Mouse (Mus musculus): ENCODE data around the gene Palm3. TPM values are rescaled to one million over a fixed set of nuclear protein-coding genes. Genes with fewer than 3 reads are reported as not detected.

Palm3 gene
- 0.06 and 0.27 TPM in 2 replicates for polyA plus RNA-seq (2015; fragmentation: Nextera tagmentation; extraction: Ambion mirVana)

DNA sequence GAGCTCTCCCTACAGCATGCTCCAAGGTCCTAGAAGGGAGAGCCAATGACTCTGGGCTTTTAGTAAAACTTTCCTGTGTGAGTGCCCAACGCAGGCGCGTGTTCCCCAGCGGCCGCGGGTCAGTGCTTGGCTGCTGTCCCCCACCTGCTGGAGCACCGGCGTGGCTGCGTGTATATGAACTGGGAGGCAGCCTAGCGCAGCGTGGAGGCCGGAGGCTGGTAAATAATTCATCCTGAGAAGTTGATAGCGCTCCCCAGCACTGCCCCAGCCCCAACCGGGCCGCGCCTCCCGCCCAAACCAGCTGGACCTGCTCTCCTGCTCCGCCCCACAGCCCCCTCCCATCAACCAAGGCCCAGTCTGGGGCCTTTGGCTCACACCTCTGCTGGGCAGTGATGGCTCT lies at the start of gene Palm3:
Palm3 (plus strand) TSS at position 376 of the 400 bp plus-strand sequence.
- 0 out of 2 replicates have a peak within 1 kb of the TSS, but pooled peaks have one; percentile 2 for H3K4me2 ChIP-seq
- ATAC-seq (ENCODE audit: low read depth) = no peak
- H3K27me3 ChIP-seq = peaks cover 75% of the 10 kb centered on the region
- no peak within 1 kb of the TSS for H3K27ac ChIP-seq
- no peak for DNase-seq
- H3K36me3 ChIP-seq = no peaks in the 10 kb centered on the region
- 17% methylated on average over 18 of the region's 18 CpGs for WGBS (ENCODE audit: insufficient replicate concordance)
- H3K9ac ChIP-seq = no peak within 1 kb of the TSS
- H3K9me3 ChIP-seq (replicated peaks) = no peaks in the 10 kb centered on the region
- peaks cover 15% of the 10 kb centered on the region for H3K4me1 ChIP-seq (replicated peaks)
- H3K4me3 ChIP-seq (replicated peaks) = no peak within 1 kb of the TSS

DNA sequence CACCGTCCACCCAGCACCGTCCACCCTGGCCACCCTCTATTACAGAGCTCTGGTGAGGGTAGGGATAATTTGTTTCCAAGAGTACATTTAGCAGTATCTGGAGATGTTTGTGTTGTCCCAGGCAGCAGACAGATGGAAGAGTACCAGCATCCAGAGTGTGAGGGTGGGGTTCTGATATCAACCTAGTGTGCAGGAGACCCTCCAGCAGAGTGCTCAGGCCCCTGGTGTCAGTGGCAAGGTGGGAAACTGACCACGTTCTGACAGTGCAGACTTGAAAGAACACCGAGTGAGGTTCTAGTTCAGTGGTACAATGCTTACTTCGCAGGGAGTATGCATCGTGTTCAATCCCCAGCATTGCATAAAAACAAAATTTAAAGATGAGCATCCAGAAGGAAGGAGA lies 49.6 kb upstream of the Palm3 start:
- H3K27me3 ChIP-seq = no peaks in the 10 kb centered on the region
- no peaks in the 10 kb centered on the region for H3K9me3 ChIP-seq (replicated peaks)
- DNase-seq = no peak
- peak overlapping the region; percentile 83 for H3K9ac ChIP-seq
- peak overlapping the region; percentile 94 for H3K4me3 ChIP-seq (replicated peaks)
- peak overlapping the region; percentile 99 for H3K4me2 ChIP-seq
- 70% methylated on average over 6 of the region's 6 CpGs for WGBS (ENCODE audit: insufficient replicate concordance)
- H3K36me3 ChIP-seq = peaks cover 46% of the 10 kb centered on the region
- peaks cover 47% of the 10 kb centered on the region for H3K4me1 ChIP-seq (replicated peaks)
- H3K27ac ChIP-seq = peak overlapping the region; percentile 73
- no peak for ATAC-seq (ENCODE audit: low read depth)

- H3K9ac ChIP-seq = peak within 1 kb of the TSS; percentile 94
- peak; percentile 99 for DNase-seq
- WGBS (ENCODE audit: insufficient replicate concordance) = under 1% methylated on average over 71 of the region's 94 CpGs
- peak within 1 kb of the TSS; percentile 94 for H3K4me3 ChIP-seq (replicated peaks)
- H3K9me3 ChIP-seq (replicated peaks) = no peaks in the 10 kb centered on the region
- H3K36me3 ChIP-seq = peaks cover 38% of the 10 kb centered on the region
- ATAC-seq (ENCODE audit: low read depth) = peak; percentile 98
- H3K4me1 ChIP-seq (replicated peaks) = peaks cover 55% of the 10 kb centered on the region
- peak within 1 kb of the TSS; percentile 99 for H3K4me2 ChIP-seq
- no peaks in the 10 kb centered on the region for H3K27me3 ChIP-seq
- H3K27ac ChIP-seq = peak within 1 kb of the TSS; percentile 73
These were observed 48.8 kb upstream of the Palm3 start, which contains the start of gene Prkaca for GRCm38 (mm10) chr8:83972150-83973120. TSS of gene Prkaca (plus strand) at chr8:83972993.

GRCm38 (mm10) chr8:83973161-83974031 lies 47.9 kb upstream of the Palm3 start:
- H3K9me3 ChIP-seq (replicated peaks) = no peaks in the 10 kb centered on the region
- peak overlapping the region; percentile 96 for H3K4me2 ChIP-seq
- H3K27me3 ChIP-seq = no peaks in the 10 kb centered on the region
- peak overlapping the region; percentile 71 for H3K27ac ChIP-seq
- DNase-seq = no peak
- ATAC-seq (ENCODE audit: low read depth) = no peak; the same call in 1 of the 2 replicates
- H3K4me3 ChIP-seq (replicated peaks) = peak overlapping the region; percentile 94
- H3K4me1 ChIP-seq (replicated peaks) = peaks cover 65% of the 10 kb centered on the region
- H3K9ac ChIP-seq = peak overlapping the region; percentile 94
- peaks cover 28% of the 10 kb centered on the region for H3K36me3 ChIP-seq
- 8% methylated on average over 37 of the region's 37 CpGs for WGBS (ENCODE audit: insufficient replicate concordance)

- no peak for DNase-seq
- peak overlapping the region; percentile 96; the same call in 1 of the 2 replicates for H3K4me2 ChIP-seq
- peaks cover 67% of the 10 kb centered on the region for H3K4me1 ChIP-seq (replicated peaks)
- H3K9ac ChIP-seq = peak overlapping the region; percentile 13; the same call in 1 of the 2 replicates
- WGBS (ENCODE audit: insufficient replicate concordance) = 71% methylated on average over 4 of the region's 4 CpGs
- no peak overlapping the region for H3K27ac ChIP-seq
- no peaks in the 10 kb centered on the region for H3K9me3 ChIP-seq (replicated peaks)
- no peak overlapping the region; the same call in 1 of the 2 replicates for H3K4me3 ChIP-seq (replicated peaks)
- no peaks in the 10 kb centered on the region for H3K27me3 ChIP-seq
- peaks cover 17% of the 10 kb centered on the region for H3K36me3 ChIP-seq
- no peak for ATAC-seq (ENCODE audit: low read depth)
These were observed 46.8 kb upstream of the Palm3 start for GRCm38 (mm10) chr8:83974521-83974920.

DNA sequence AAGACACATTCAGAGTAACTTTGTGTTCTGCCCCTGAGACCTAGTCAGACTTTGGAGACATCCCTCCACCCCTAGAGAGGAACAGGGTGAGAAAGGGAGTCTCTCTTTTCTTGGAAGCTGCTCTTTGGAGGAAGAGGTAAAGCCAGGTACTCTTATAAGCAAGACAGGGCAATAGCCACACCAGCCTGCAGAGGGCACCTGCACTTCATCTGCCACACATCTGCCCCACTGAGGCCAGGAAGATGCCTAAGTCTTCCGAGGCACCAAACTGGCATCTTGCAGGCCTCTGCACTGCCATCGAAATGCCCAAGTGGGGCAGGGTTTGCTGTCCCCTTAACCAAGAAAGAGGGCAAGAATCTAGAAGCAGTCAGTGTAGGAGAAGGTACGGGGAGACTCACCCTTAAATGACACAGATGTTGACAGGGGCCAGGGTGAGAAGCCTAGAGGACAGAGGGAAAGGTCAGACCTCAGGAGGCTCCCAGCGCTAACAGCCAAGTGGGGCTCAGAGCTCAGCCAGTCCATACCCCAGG lies 45.1 kb upstream of the Palm3 start:
- no peak for DNase-seq
- 67% methylated on average over 4 of the region's 4 CpGs for WGBS (ENCODE audit: insufficient replicate concordance)
- no peak for ATAC-seq (ENCODE audit: low read depth)

GRCm38 (mm10) chr8:83976779-83977350 lies 44.4 kb upstream of the Palm3 start:
- H3K9me3 ChIP-seq (replicated peaks) = no peaks in the 10 kb centered on the region
- no peak overlapping the region for H3K9ac ChIP-seq
- H3K4me2 ChIP-seq = no peak overlapping the region
- 81% methylated on average over 5 of the region's 5 CpGs for WGBS (ENCODE audit: insufficient replicate concordance)
- H3K4me1 ChIP-seq (replicated peaks) = peaks cover 55% of the 10 kb centered on the region
- no peak for ATAC-seq (ENCODE audit: low read depth)
- peaks cover 19% of the 10 kb centered on the region for H3K36me3 ChIP-seq
- DNase-seq = no peak
- 0 out of 2 replicates have a peak overlapping the region, but pooled peaks have one; percentile 35 for H3K27ac ChIP-seq
- H3K27me3 ChIP-seq = no peaks in the 10 kb centered on the region
- H3K4me3 ChIP-seq (replicated peaks) = no peak overlapping the region

More for the DNA sequence above, 45.1 kb upstream of the Palm3 start:
- Histone ChIP-seq H3K4me1 (replicated peaks) (peaks cover 62% of the 10 kb centered on the region), H3K27ac (no peak overlapping the region), H3K4me2 (no peak overlapping the region), H3K36me3 (peaks cover 15% of the 10 kb centered on the region), H3K27me3 (no peaks in the 10 kb centered on the region), H3K9me3 (replicated peaks) (no peaks in the 10 kb centered on the region), H3K4me3 (replicated peaks) (no peak overlapping the region), H3K9ac (no peak overlapping the region)

DNA sequence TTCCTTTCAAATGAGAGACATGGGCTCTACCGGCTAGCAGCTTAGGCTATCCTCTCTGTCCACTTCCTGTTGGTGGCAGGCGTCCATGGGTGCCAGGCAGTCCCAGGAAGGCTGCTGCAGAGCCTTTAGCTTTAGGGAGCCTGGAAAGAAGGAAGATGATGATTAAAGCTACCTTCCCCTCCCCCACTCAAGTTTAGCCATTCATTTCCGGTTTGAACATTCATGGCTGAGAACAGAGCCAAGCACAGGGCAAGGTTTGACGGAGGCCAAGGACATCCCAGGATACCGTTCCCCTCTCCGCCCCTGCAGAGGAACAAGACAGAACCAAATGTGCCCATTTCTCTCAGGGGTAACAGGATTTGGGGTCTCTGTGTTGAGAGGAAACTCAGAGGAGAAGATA lies 43.6 kb upstream of the Palm3 start:
- DNase-seq (no peak), ATAC-seq (ENCODE audit: low read depth) (no peak)
- no peak overlapping the region for H3K4me2 ChIP-seq
- peaks cover 55% of the 10 kb centered on the region for H3K4me1 ChIP-seq (replicated peaks)
- peak overlapping the region; percentile 35 for H3K27ac ChIP-seq
- H3K4me3 ChIP-seq (replicated peaks) = no peak overlapping the region
- no peaks in the 10 kb centered on the region for H3K27me3 ChIP-seq
- H3K36me3 ChIP-seq = peaks cover 27% of the 10 kb centered on the region
- H3K9ac ChIP-seq = no peak overlapping the region
- WGBS (ENCODE audit: insufficient replicate concordance) = 43% methylated on average over 6 of the region's 6 CpGs
- H3K9me3 ChIP-seq (replicated peaks) = no peaks in the 10 kb centered on the region

DNA sequence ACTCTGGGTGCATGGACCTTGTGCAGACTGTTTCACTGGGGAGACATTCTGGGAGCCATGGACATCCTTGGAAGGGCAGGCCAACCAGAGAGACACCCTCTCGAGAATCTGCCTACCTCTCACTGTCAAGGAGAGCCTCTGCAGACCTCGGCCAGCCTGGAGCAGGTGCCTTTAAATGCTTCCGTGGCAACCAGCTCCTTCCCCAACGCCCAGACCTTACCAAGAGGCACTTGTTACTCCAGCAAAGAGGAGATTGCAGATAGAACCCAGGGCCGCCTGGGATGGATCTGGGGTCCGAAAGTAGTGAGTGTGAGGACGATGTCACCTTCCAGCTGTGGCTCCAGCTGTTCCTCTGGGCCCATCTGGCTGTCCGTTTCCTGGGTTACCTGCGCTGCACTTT lies 43.1 kb upstream of the Palm3 start:
- Histone ChIP-seq H3K9ac (no peak overlapping the region), H3K9me3 (replicated peaks) (no peaks in the 10 kb centered on the region), H3K4me1 (replicated peaks) (peaks cover 56% of the 10 kb centered on the region), H3K36me3 (peaks cover 32% of the 10 kb centered on the region), H3K4me3 (replicated peaks) (no peak overlapping the region), H3K27me3 (no peaks in the 10 kb centered on the region), H3K27ac (peak overlapping the region; percentile 35; the same call in 1 of the 2 replicates), H3K4me2 (no peak overlapping the region)
- ATAC-seq (ENCODE audit: low read depth) (no peak), DNase-seq (no peak)
- 72% methylated on average over 9 of the region's 9 CpGs for WGBS (ENCODE audit: insufficient replicate concordance)

DNA sequence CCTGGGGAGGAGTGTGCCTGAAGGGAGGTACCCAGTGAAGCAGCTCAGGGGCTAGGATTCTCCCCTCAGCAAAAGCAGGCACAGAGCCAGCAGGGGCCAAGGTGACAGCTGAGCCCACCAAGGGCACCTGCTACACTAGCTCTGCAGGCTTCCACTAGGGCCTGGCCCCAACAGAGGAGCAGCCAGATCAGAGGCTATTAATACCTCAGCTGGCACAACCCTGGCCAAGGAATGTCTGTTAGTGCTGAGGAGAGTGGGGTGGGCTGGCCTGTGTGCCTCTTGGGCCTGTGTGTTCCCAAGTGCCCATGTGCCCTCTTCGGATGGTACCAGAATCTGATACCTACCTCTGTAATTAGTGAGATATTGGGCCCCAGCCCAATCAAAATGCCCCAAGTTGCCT lies 41.0 kb upstream of the Palm3 start:
- Histone ChIP-seq H3K4me1 (replicated peaks) (peaks cover 35% of the 10 kb centered on the region), H3K9me3 (replicated peaks) (no peaks in the 10 kb centered on the region), H3K27ac (no peak overlapping the region), H3K9ac (no peak overlapping the region), H3K4me2 (no peak overlapping the region), H3K4me3 (replicated peaks) (no peak overlapping the region), H3K36me3 (peaks cover 50% of the 10 kb centered on the region), H3K27me3 (no peaks in the 10 kb centered on the region)
- ATAC-seq (ENCODE audit: low read depth) (no peak), DNase-seq (no peak)
- 71% methylated on average over 1 of the region's 1 CpGs for WGBS (ENCODE audit: insufficient replicate concordance)
